Mouse (Mus musculus) MN1 (cell line): ENCODE measurements around the gene Dbil5.
"Not testable (repeated sequence)": the region's sequence is repeated elsewhere in the genome, so short reads cannot be mapped to it uniquely, and the experiment has no call there.

Experiments used
- DNase-seq: peaks from one replicate; pipeline ENCODE4 v3.0.0-alpha.2; 2016; ENCODE audit warnings: low spot score

The Dbil5 gene

GRCm38 (mm10) chr11:76217390-76217800, at the start of gene Dbil5, which contains the start of gene Gemin4:
Gene Dbil5, plus strand, starts transcription at chr11:76217608.
Gene Gemin4, minus strand, starts transcription at chr11:76217664.
- DNase-seq: peak; percentile 96

GRCm38 (mm10) chr11:76168976-76169375, 48.4 kb upstream of the Dbil5 start:
- peak; percentile 29 for DNase-seq

- no peak for DNase-seq
Measured at GRCm38 (mm10) chr11:76170207-76170606, 47.2 kb upstream of the Dbil5 start.

- DNase-seq: peak; percentile 73
Measured at GRCm38 (mm10) chr11:76178726-76179494, 38.5 kb upstream of the Dbil5 start.

- peak; percentile 87 for DNase-seq
Measured at GRCm38 (mm10) chr11:76179495-76180145, 37.8 kb upstream of the Dbil5 start, which contains the start of the genes Vps53 and Fam57a. Gene Vps53, minus strand, starts transcription at chr11:76179647. Gene Fam57a, plus strand, starts transcription at chr11:76179671.

- DNase-seq: peak; percentile 15
Measured at GRCm38 (mm10) chr11:76180146-76180540, 37.3 kb upstream of the Dbil5 start.

GRCm38 (mm10) chr11:76183745-76184144, 33.7 kb upstream of the Dbil5 start:
- no peak for DNase-seq

GRCm38 (mm10) chr11:76186908-76187307, 30.5 kb upstream of the Dbil5 start:
- DNase-seq: no peak

- DNase-seq: peak; percentile 15
Measured at GRCm38 (mm10) chr11:76196275-76196976, 21.0 kb upstream of the Dbil5 start.

GRCm38 (mm10) chr11:76196977-76197469, 20.4 kb upstream of the Dbil5 start:
- no peak for DNase-seq

- peak; percentile 84 for DNase-seq
Measured at GRCm38 (mm10) chr11:76201761-76202674, 15.4 kb upstream of the Dbil5 start.

GRCm38 (mm10) chr11:76206793-76207192, 10.6 kb upstream of the Dbil5 start:
- DNase-seq: no peak

GRCm38 (mm10) chr11:76210228-76210985, 7.0 kb upstream of the Dbil5 start:
- no peak for DNase-seq

GRCm38 (mm10) chr11:76211595-76211994, 5.8 kb upstream of the Dbil5 start:
- DNase-seq: not testable (repeated sequence)

GRCm38 (mm10) chr11:76213841-76214240, 3.6 kb upstream of the Dbil5 start:
- DNase-seq: no peak

- DNase-seq: no peak
Measured at GRCm38 (mm10) chr11:76215011-76215410, 2.4 kb upstream of the Dbil5 start.

GRCm38 (mm10) chr11:76216049-76216540, 1.3 kb upstream of the Dbil5 start:
- DNase-seq: no peak

- peak; percentile 43 for DNase-seq
Measured at GRCm38 (mm10) chr11:76216681-76217389, 573 bp upstream of the Dbil5 start.

- no peak for DNase-seq
Measured at GRCm38 (mm10) chr11:76224631-76225030, 7.2 kb downstream of the Dbil5 start.

- DNase-seq: no peak
Measured at GRCm38 (mm10) chr11:76225051-76225450, 7.6 kb downstream of the Dbil5 start.
